Mouse (Mus musculus) lung, adult 2 months (tissue): Measurements from ENCODE around the gene Cenpq.

ENCODE experiments used
- CTCF ChIP-seq: fragments of 200-500 bp; IDR thresholded peaks from 2 replicates; pipeline ENCODE4 v1.5.1; 2011; ENCODE audit warnings: mild to moderate bottlenecking, low read length, control low read depth; ENCODE audit not compliant: insufficient read depth
- POLR2A ChIP-seq: fragments of 200-500 bp; IDR thresholded peaks from 2 replicates; pipeline ENCODE4 v1.6.1; 2011; ENCODE audit warnings: low read depth, mild to moderate bottlenecking, control low read depth, low read length, borderline replicate concordance; ENCODE audit errors: extremely low read depth

DNA sequence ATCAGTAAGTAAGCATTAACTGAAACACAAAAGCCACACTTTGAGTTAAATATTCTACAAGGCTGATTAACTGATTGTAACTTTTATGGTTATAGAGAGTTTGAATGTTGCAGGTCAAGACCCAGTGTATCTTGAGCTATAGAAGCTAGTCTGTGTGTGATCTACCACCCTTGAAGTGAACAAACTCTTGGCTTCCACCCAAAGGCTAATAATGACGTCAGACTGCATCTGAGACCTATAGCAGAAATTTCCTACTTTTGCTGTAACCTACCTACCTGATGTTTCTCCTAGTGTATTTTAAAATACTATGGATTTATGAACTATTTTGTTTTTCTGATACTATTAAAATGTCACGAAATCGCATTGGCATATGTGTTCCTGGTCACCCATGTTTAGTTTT, 60.1 kb downstream of the Cenpq start:
- TF ChIP-seq CTCF (no peak), POLR2A (no peak)
